Mouse (Mus musculus): ENCODE measurements around the gene Hilpda.

DNA sequence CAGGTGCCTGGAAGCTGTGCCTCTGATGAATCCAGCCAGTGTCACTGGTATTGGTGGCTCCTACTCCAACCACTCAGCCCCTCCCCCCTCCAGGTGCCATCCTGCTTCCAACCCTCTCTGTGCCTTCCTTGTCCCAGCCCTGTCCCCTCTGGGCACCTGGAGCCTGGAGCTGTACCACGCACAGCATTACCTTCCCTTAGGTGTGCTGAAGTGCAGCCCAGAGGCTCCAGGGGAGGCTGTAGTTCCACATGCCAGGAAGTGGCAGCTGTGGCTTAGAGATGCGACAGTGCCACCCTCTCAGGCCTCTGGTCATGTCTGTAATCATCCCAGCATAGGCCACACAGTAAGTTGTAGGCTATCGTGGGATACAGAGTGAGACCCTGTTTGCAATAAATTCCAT lies 40.5 kb upstream of the Hilpda start:
- TF ChIP-seq POLR2A (IDR thresholded peaks at IDR 0.05; ENCODE audit: borderline replicate concordance, extremely low read depth, low read depth, low read length) (no peak), CTCF (IDR thresholded peaks at IDR 0.05; ENCODE audit: insufficient read depth, low read length) (no peak)
